Mouse (Mus musculus) effector memory CD4-positive, alpha-beta T cell, adult 7 months (primary cell): ENCODE measurements around the gene Ctnna3. TPM values are rescaled to one million over a fixed set of nuclear protein-coding genes. Genes with fewer than 3 reads are reported as not detected.

Experiments
- polyA plus RNA-seq: library from polyadenylated mRNA; unstranded; fragments of 100-300 nt; shearing (Covaris generic); gene quantifications from one replicate; pipeline ENCODE4 v1.2.1, GENCODE M21; 2017

The Ctnna3 gene
- 0.38 TPM for polyA plus RNA-seq

GRCm38 (mm10) chr10:63429785-63430305, at the start of gene Ctnna3:
TSS of gene Ctnna3 (plus strand) at chr10:63430098.

DNA sequence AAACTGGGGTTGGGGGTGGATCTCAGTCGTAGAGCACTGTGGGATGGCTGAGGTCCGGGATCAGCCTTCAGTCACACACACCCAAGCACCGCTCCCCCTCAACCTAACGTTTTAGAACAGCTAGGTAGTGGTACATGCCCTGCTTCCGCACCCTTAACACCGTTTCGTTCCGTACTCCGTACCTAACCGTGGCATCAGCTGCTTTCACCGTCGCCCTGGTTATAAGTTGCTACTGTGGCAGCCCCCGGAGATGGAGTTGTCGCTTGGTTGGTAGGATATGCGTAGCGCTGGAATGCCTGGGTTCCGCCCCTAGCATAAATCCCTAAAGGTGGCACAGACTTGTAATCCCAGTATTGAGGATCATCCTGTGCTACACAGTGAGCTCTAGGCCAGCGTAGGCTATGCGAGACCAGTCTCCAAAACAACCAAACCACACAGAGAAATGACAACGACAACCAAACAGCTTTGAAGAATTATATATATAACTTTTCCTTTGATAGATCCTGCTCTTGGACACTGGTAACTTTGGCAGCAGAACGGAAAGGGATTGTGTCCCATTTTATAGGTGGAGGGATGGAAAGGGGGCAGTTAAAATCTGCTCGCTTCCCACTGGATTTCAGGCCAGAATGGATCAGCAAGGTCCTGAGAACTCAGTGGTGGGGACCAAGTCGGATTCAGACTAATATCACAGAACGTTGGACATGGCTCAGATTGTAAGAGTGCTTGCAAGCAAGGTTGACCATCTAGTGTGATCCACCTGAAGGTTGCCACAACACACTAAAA, 48.2 kb upstream of the Ctnna3 start, which contains the start of gene Sirt1:
TSS of gene Sirt1 (minus strand) at position 207 of the 783 bp plus-strand sequence.

GRCm38 (mm10) chr10:63382372-63383279, 47.3 kb upstream of the Ctnna3 start, which contains the start of gene Dnajc12:
TSS of gene Dnajc12 (plus strand) at chr10:63382443.

GRCm38 (mm10) chr10:63421739-63422735, 7.9 kb upstream of the Ctnna3 start, which contains the start of gene Gm7075:
TSS of gene Gm7075 (minus strand) at chr10:63421789.

DNA sequence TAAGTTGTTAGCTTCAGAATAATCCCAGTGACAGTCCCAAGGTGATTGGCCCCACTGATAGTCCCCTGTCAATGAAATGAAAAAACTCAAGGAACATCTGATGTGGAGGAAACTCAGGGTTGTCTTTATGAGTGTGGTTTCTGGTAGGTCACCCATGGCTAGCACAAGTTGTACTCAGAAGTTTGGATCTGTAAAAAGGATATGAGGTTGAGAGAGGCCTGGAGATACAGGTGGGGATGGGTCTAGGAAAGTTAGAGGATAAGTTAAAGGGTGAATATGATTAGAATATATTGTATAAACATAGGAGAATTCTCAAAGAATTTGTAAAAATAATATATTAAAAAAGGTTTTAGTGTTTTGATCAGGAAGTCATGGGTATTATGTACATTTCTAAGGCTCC, 497.4 kb downstream of the Ctnna3 start, which contains the start of gene Gm10118:
TSS of gene Gm10118 (minus strand) at position 101 of the 400 bp plus-strand sequence.

GRCm38 (mm10) chr10:64089680-64090460, 660.0 kb downstream of the Ctnna3 start, which contains the start of gene Lrrtm3:
TSS of gene Lrrtm3 (minus strand) at chr10:64090277.

Other genes with a start within 250 kb of the Ctnna3 start
- gene Mypn, start 226.1 kb upstream of the Ctnna3 start, polyA plus RNA-seq, result 0.59 TPM
- 88.0 TPM for gene Herc4, start 186.3 kb upstream of the Ctnna3 start, polyA plus RNA-seq
- gene Sirt1, start 48.4 kb upstream of the Ctnna3 start, polyA plus RNA-seq, result 33.2 TPM
- gene Dnajc12, start 47.7 kb upstream of the Ctnna3 start, polyA plus RNA-seq, result 18.8 TPM
- gene Gm7075, start 8.3 kb upstream of the Ctnna3 start, polyA plus RNA-seq, result not detected